In genomic region chr11:120143708-120144497, GRCm38 (mm10) we compare ENCODE assay signal across 11 mouse cellular contexts. TPM values are rescaled to one million over a fixed set of nuclear protein-coding genes. Genes with fewer than 3 reads are reported as not detected.
DNase-seq lines count a peak whose midpoint lies in the region; ATAC-seq and TF ChIP-seq lines count a peak whose summit lies in the region.
"Had no signal": no experiment of that assay in that cellular context is flagged by ENCODE, and none has a peak within 500 bp of the region (broad histone marks: within the 10 kb centered on the region; RNA-seq: fewer than 3 reads in every experiment).

No protein-coding gene starts in this region.

- no peak overlapping the region for H3K4me2 ChIP-seq in lung, embryonic 14.5 days

- intact Hi-C loops in heart, adult 2 months (cut with DNase I) = loop anchor here (5.0 kb wide), 2 partner anchors 88 to 113 kb away; partner anchors contain the start of gene Bahcc1
- intact Hi-C loops in heart, postnatal 10 days (cut with DNase I) = loop anchor here (2.0 kb wide), 2 partner anchors 41 to 89 kb away; partner anchors contain the start of gene Bahcc1

- TF ChIP-seq EP300 in heart, adult 2 months (IDR thresholded peaks at IDR 0.05; ENCODE audit: insufficient read depth, low read depth, low read length) = no peak

- no peak for DNase-seq in heart, adult 2 months
- no peak for DNase-seq in heart, postnatal 10 days
- DNase-seq in lung, embryonic 14.5 days = no peak
- DNase-seq in lung, postnatal 10 days = no peak
- peak; percentile 93 for DNase-seq in kidney, adult 9 months
- DNase-seq in ovary, postnatal 10 days (ENCODE audit: low spot score) = no peak
- DNase-seq: adrenal gland, postnatal 14 days; B cell, adult 2 months; cerebellum, postnatal 10 days had no signal

- H3K4me1 ChIP-seq in heart, adult 2 months (ENCODE audit: control insufficient read depth, insufficient read depth, low read length) = peaks cover 23% of the 10 kb centered on the region
- H3K4me1 ChIP-seq in lung, embryonic 14.5 days (ENCODE audit: insufficient read depth) = no peaks in the 10 kb centered on the region

- no peak for ATAC-seq in lung, embryonic 14.5 days (ENCODE audit: insufficient read depth)
- ATAC-seq in inflammation-experienced regulatory T-cells, adult 6 months = no peak

- H3K36me3 ChIP-seq in heart, adult 2 months (ENCODE audit: control insufficient read depth, insufficient read depth, low read length) = no peaks in the 10 kb centered on the region
- H3K36me3 ChIP-seq in lung, embryonic 14.5 days (ENCODE audit: insufficient read depth) = peaks cover 34% of the 10 kb centered on the region; the same call in 1 of the 2 replicates
- H3K36me3 ChIP-seq in macrophage (ENCODE audit: inconsistent target) = peaks cover 19% of the 10 kb centered on the region; the same call in 1 of the 2 replicates

- H3K79me2 ChIP-seq in heart, adult 2 months (replicated peaks; ENCODE audit: control insufficient read depth, insufficient read depth, low read length) = peaks cover 3% of the 10 kb centered on the region
- H3K79me2 ChIP-seq in macrophage (ENCODE audit: inconsistent target) = peaks cover 87% of the 10 kb centered on the region

- TF ChIP-seq POLR2A in heart, adult 2 months (IDR thresholded peaks at IDR 0.05; ENCODE audit: insufficient read depth, low read depth, low read length) = no peak

- H3K9me3 ChIP-seq in lung, embryonic 14.5 days (ENCODE audit: low read depth, low read length) = no peaks in the 10 kb centered on the region

- 54% methylated on average over 13 of the region's 13 CpGs for WGBS in heart, adult 2 months
- WGBS in lung, embryonic 14.5 days = 64% methylated on average over 13 of the region's 13 CpGs
- 82% methylated on average over 13 of the region's 13 CpGs for WGBS in macrophage (ENCODE audit: missing documents)

- H3K4me3 ChIP-seq in heart, adult 2 months = no peak overlapping the region
- no peak overlapping the region for H3K4me3 ChIP-seq in lung, embryonic 14.5 days (ENCODE audit: low read depth, low read length)
- no peak overlapping the region for H3K4me3 ChIP-seq in macrophage (ENCODE audit: inconsistent target)

- H3K9ac ChIP-seq in heart, adult 2 months (ENCODE audit: low read depth, low read length) = no peak overlapping the region
- H3K9ac ChIP-seq in lung, embryonic 14.5 days = no peak overlapping the region

- no peak for TF ChIP-seq CTCF in heart, adult 2 months (IDR thresholded peaks at IDR 0.05)
- no peak for TF ChIP-seq CTCF in lung, embryonic 14.5 days (IDR thresholded peaks at IDR 0.05; ENCODE audit: low read depth)

- H3K27ac ChIP-seq in heart, adult 2 months = peak overlapping the region; percentile 58
- H3K27ac ChIP-seq in lung, embryonic 14.5 days (ENCODE audit: low read depth) = peak overlapping the region; percentile 52; the same call in 1 of the 2 replicates
- peak overlapping the region; percentile 84 for H3K27ac ChIP-seq in macrophage

- H3K27me3 ChIP-seq in heart, adult 2 months (ENCODE audit: control insufficient read depth, insufficient read depth, low read length) = no peaks in the 10 kb centered on the region
- H3K27me3 ChIP-seq in lung, embryonic 14.5 days (ENCODE audit: insufficient read depth, low read length) = no peaks in the 10 kb centered on the region

RNA-seq across cellular contexts. Expression of gene Slc38a10, which starts 7.2 kb away (rescaled TPM):
- 10 to 100 TPM; 83.1 to 89.6 TPM for total RNA-seq in heart, adult 2 months (2021)
- polyA plus RNA-seq in heart, adult 2 months (2012; rRNA removed) = 84.5 and 128 TPM in 2 replicates
- total RNA-seq in heart, postnatal 10 days (2021) = 100 to 1,000 TPM; 104 to 116 TPM
- 77.2 and 83.9 TPM in 2 replicates for polyA plus RNA-seq in lung, embryonic 14.5 days (2014; fragmentation: Nextera tagmentation; extraction: Ambion mirVana)
- total RNA-seq in macrophage (2018; cell fraction: chromatin; rRNA removed) = 100 to 1,000 TPM in 9 of 26 experiments, 10 to 100 TPM in 17; 30.9 to 137 (median 79.0) TPM
- 10 to 100 TPM; 45.6 to 99.5 (median 75.0) TPM for total RNA-seq in macrophage (2018; cell fraction: cytosol; rRNA removed)
- total RNA-seq in macrophage (2018; cell fraction: nucleus; rRNA removed) = 100 to 1,000 TPM in 22 of 26 experiments, 10 to 100 TPM in 4; 53.7 to 188 (median 139) TPM
- 67.7 to 97.9 TPM (median 71.0 TPM) in 3 replicates for polyA plus RNA-seq in macrophage (2018)
- polyA plus RNA-seq in inflammation-experienced regulatory T-cells, adult 6 months (2017; shearing (Covaris generic)) = 10 to 100 TPM; 39.7 to 62.8 (median 44.1) TPM

RNA-seq across cellular contexts. Expression of gene Ndufaf8, which starts 45.2 kb away (rescaled TPM):
- total RNA-seq in heart, adult 2 months (2021) = 10 to 100 TPM; 82.7 to 93.9 TPM
- polyA plus RNA-seq in heart, adult 2 months (2012; rRNA removed) = 35.5 and 51.0 TPM in 2 replicates
- 10 to 100 TPM; 49.3 to 61.9 TPM for total RNA-seq in heart, postnatal 10 days (2021)
- 76.7 and 88.6 TPM in 2 replicates for polyA plus RNA-seq in lung, embryonic 14.5 days (2014; fragmentation: Nextera tagmentation; extraction: Ambion mirVana)
- total RNA-seq in macrophage (2018; cell fraction: chromatin; rRNA removed) = 10 to 100 TPM in 6 of 26 experiments, 1 to 10 TPM in 20; 1.6 to 13.5 (median 4.5) TPM
- total RNA-seq in macrophage (2018; cell fraction: cytosol; rRNA removed) = 10 to 100 TPM; 23.5 to 47.0 (median 33.4) TPM
- 10 to 100 TPM in 17 of 26 experiments, 1 to 10 TPM in 9; 3.1 to 27.4 (median 11.6) TPM for total RNA-seq in macrophage (2018; cell fraction: nucleus; rRNA removed)
- polyA plus RNA-seq in macrophage (2018) = 4.7 to 54.4 TPM (median 35.5 TPM) in 3 replicates
- 10 to 100 TPM; 88.3 to 98.3 (median 92.6) TPM for polyA plus RNA-seq in inflammation-experienced regulatory T-cells, adult 6 months (2017; shearing (Covaris generic))

RNA-seq across cellular contexts. Expression of gene Tepsin, which starts 45.4 kb away (rescaled TPM):
- 1 to 10 TPM; 6.1 to 6.3 TPM for total RNA-seq in heart, adult 2 months (2021)
- 19.1 and 22.8 TPM in 2 replicates for polyA plus RNA-seq in heart, adult 2 months (2012; rRNA removed)
- total RNA-seq in heart, postnatal 10 days (2021) = 10 to 100 TPM in 1 of 2 experiments, 1 to 10 TPM in 1; 9.6 to 11.1 TPM
- 13.4 and 17.1 TPM in 2 replicates for polyA plus RNA-seq in lung, embryonic 14.5 days (2014; fragmentation: Nextera tagmentation; extraction: Ambion mirVana)
- total RNA-seq in macrophage (2018; cell fraction: chromatin; rRNA removed) = 10 to 100 TPM; 18.9 to 100.0 (median 57.5) TPM
- total RNA-seq in macrophage (2018; cell fraction: cytosol; rRNA removed) = 10 to 100 TPM in 16 of 26 experiments, 1 to 10 TPM in 10; 4.0 to 15.5 (median 11.0) TPM
- total RNA-seq in macrophage (2018; cell fraction: nucleus; rRNA removed) = 10 to 100 TPM; 16.5 to 68.5 (median 35.7) TPM
- polyA plus RNA-seq in macrophage (2018) = 9.3 to 20.3 TPM (median 13.1 TPM) in 3 replicates
- polyA plus RNA-seq in inflammation-experienced regulatory T-cells, adult 6 months (2017; shearing (Covaris generic)) = 10 to 100 TPM in 1 of 3 experiments, 1 to 10 TPM in 2; 8.1 to 12.5 (median 9.3) TPM

RNA-seq across cellular contexts. Expression of gene Cep131, which starts 57.3 kb away (rescaled TPM):
- 10 to 100 TPM in 1 of 2 experiments, 1 to 10 TPM in 1; 9.3 to 10.7 TPM for total RNA-seq in heart, adult 2 months (2021)
- polyA plus RNA-seq in heart, adult 2 months (2012; rRNA removed) = 3.7 and 6.5 TPM in 2 replicates
- 10 to 100 TPM; 10.6 to 13.6 TPM for total RNA-seq in heart, postnatal 10 days (2021)
- polyA plus RNA-seq in lung, embryonic 14.5 days (2014; fragmentation: Nextera tagmentation; extraction: Ambion mirVana) = 22.1 and 27.3 TPM in 2 replicates
- 10 to 100 TPM in 18 of 26 experiments, 1 to 10 TPM in 8; 2.3 to 49.0 (median 19.7) TPM for total RNA-seq in macrophage (2018; cell fraction: chromatin; rRNA removed)
- total RNA-seq in macrophage (2018; cell fraction: cytosol; rRNA removed) = 10 to 100 TPM in 2 of 26 experiments, 1 to 10 TPM in 24; 3.4 to 11.6 (median 5.4) TPM
- 10 to 100 TPM in 12 of 26 experiments, 1 to 10 TPM in 14; 1.4 to 22.6 (median 9.3) TPM for total RNA-seq in macrophage (2018; cell fraction: nucleus; rRNA removed)
- polyA plus RNA-seq in macrophage (2018) = 5.6 to 6.3 TPM (median 5.7 TPM) in 3 replicates
- under 1 TPM; 0.28 to 0.48 (median 0.29) TPM for polyA plus RNA-seq in inflammation-experienced regulatory T-cells, adult 6 months (2017; shearing (Covaris generic))
